Mouse (Mus musculus) ovary, postnatal 14 days (tissue): ENCODE results near the gene Gsdma.

Experiments used
- DNase-seq: peaks from one replicate; pipeline ENCODE4 v3.0.0; 2022; ENCODE audit warnings: low spot score

Gene Gsdma

GRCm38 (mm10) chr11:98681186-98681585 lies 17.0 kb downstream of the Gsdma start:
- DNase-seq = no peak

- peak; percentile 98 for DNase-seq
Measured at GRCm38 (mm10) chr11:98681786-98682745, 17.9 kb downstream of the Gsdma start, which contains the start of gene Psmd3. Gene Psmd3, plus strand, starts transcription at chr11:98682554.

- no peak for DNase-seq
Measured at GRCm38 (mm10) chr11:98682811-98683210, 18.7 kb downstream of the Gsdma start.

GRCm38 (mm10) chr11:98685642-98686041 lies 21.5 kb downstream of the Gsdma start:
- no peak for DNase-seq

- no peak for DNase-seq
Measured at GRCm38 (mm10) chr11:98686976-98687375, 22.8 kb downstream of the Gsdma start.

- DNase-seq = no peak
Measured at GRCm38 (mm10) chr11:98688009-98688408, 23.9 kb downstream of the Gsdma start.

- DNase-seq = no peak
Measured at GRCm38 (mm10) chr11:98693201-98693600, 29.1 kb downstream of the Gsdma start.

- no peak for DNase-seq
Measured at GRCm38 (mm10) chr11:98693746-98694145, 29.6 kb downstream of the Gsdma start.

GRCm38 (mm10) chr11:98694301-98694700 lies 30.1 kb downstream of the Gsdma start:
- DNase-seq = no peak

GRCm38 (mm10) chr11:98695408-98695807 lies 31.3 kb downstream of the Gsdma start:
- no peak for DNase-seq

GRCm38 (mm10) chr11:98696454-98697216 lies 32.5 kb downstream of the Gsdma start:
- no peak for DNase-seq

- DNase-seq = no peak
Measured at GRCm38 (mm10) chr11:98697225-98697624, 33.1 kb downstream of the Gsdma start.

- DNase-seq = no peak
Measured at GRCm38 (mm10) chr11:98698849-98699640, 34.9 kb downstream of the Gsdma start.

GRCm38 (mm10) chr11:98699911-98700310 lies 35.8 kb downstream of the Gsdma start:
- peak; percentile 78 for DNase-seq

- DNase-seq = no peak
Measured at GRCm38 (mm10) chr11:98701213-98701670, 37.1 kb downstream of the Gsdma start, which contains the start of gene Csf3. Gene Csf3, plus strand, starts transcription at chr11:98701263.

- DNase-seq = no peak
Measured at GRCm38 (mm10) chr11:98702323-98702722, 38.2 kb downstream of the Gsdma start.

GRCm38 (mm10) chr11:98705021-98705420 lies 40.9 kb downstream of the Gsdma start:
- DNase-seq = no peak

GRCm38 (mm10) chr11:98707401-98708281 lies 43.5 kb downstream of the Gsdma start:
- DNase-seq = peak; percentile 78

GRCm38 (mm10) chr11:98708282-98708956 lies 44.3 kb downstream of the Gsdma start:
- DNase-seq = no peak
